Mouse (Mus musculus) MN1 (cell line): ENCODE measurements around the gene Tesk1.

ENCODE experiments used
- DNase-seq: peaks from one replicate; pipeline ENCODE4 v3.0.0-alpha.2; 2016; ENCODE audit warnings: low spot score

Gene Tesk1

DNA sequence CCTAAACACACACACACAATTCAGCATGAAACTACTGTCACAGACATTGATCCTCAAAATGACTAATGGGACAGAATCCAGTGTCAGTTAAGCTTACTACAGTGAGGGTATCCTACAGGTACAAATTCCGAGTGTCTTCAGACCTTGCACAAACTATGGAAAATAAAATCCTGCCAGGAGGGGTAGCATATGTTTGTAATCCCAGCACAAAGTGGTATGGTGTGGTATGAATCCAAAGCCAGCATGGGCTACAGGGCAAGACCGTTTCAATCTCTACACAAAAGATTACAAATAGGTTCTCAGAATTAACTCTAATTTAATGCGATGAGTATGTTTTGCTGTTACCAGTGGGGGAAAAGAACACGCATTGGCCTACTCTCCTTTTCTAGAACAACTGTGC is at the start of gene Tesk1:
Gene Tesk1 (plus strand): TSS at position 301 of the 400 bp plus-strand sequence.
- DNase-seq = no peak

DNA sequence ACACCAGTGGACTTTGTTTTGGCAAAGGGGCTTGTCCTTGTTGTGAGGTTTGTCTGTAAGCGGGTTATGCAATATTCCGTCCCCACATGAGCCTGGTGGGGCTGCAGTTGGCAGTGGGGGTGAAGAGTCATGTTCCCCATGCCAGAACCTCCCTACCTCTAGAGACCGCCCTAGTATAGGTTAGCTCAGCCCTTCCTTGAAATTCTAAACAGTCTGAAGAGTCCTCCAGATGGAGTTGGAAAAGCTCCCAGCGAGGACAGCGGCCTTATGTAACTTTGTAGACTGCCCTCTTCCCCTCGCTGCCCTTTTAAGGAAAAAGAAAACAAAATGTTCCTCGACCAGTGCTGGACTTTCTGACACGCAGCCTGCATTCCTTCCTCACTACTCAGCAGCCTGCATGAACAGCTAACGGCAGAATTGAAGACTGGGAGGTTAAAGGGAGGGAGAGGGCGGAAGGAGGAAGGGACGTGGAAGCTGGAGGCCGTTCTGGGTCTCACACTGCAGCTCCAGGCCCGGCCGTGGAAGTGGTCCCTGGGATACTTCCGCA is 47.3 kb upstream of the Tesk1 start:
- no peak for DNase-seq

DNA sequence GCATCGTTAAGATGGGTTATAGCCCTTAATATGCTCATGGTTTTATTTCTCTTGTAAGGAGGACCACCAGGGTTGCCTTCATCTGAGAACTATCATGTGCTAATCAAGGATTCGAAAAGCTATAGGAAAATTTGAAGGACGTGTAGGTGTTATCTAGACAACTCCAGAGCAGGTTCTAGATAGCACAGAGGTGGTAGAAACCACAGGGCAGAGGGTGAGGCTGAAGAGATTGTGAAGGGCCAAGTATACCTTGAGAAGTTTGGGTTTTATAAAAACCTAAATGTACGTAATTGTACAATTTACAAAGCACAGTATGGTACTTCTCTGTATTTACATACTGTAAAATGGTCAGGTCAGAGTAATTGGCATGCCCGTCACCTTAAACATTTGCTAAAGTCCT is 46.6 kb upstream of the Tesk1 start:
- DNase-seq = no peak

DNA sequence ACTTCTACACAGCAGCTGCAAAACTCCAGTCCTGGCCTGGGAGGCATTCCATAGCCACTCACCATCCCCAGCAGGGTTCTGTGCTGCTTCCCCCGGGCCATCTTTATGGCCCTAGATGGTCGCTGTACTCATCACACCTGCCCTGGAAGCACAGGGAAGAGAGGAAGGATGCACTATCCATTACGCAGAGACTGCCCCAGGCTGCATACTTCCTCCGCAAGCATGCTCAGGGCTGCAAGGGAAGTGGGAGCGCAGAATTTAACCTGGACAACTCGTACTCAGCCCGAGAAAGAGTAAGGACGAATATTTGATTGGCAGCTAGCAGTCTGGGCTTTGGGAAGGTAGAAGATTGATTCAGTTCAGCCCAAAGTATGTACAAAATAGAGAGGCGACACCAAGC is 45.9 kb upstream of the Tesk1 start:
- no peak for DNase-seq

DNA sequence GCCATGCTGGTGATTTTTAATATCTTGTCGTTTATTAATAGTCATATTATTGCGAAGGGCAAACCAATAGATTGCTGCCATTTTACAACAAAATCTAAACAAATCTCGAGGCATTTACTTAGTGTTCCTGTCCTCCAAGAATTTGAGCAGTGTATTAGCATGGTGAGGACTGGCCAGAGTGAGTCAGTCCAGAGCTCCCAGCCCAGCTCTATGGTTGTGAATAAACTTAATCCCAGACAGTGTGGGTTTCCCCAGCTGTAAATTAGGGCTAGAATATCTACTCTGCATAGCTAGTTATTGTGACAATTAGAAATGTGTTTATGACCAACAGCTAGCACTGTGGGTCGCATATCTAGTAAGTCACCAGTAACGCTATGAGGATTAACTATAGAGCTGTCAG is 45.4 kb upstream of the Tesk1 start:
- no peak for DNase-seq

DNA sequence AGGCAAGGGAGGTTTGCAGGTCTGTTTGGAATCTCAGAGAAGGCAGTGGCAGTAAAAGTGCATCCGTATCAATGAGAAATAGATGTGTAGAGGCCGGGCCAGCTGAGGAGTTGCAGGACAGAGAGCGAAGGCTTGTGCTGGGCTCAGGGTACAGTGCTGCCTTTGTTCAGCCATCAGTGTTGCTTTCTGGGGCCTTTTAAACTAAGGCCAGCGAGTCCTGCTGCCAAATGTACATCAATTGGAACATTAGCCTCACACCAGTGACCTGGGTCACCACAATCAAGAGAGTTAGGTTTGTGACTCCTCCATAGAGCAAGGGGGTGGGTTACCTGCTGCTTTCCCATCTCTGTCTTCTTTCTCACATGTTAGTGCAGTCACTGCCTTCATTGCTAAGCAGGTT is 43.7 kb upstream of the Tesk1 start:
- no peak for DNase-seq

DNA sequence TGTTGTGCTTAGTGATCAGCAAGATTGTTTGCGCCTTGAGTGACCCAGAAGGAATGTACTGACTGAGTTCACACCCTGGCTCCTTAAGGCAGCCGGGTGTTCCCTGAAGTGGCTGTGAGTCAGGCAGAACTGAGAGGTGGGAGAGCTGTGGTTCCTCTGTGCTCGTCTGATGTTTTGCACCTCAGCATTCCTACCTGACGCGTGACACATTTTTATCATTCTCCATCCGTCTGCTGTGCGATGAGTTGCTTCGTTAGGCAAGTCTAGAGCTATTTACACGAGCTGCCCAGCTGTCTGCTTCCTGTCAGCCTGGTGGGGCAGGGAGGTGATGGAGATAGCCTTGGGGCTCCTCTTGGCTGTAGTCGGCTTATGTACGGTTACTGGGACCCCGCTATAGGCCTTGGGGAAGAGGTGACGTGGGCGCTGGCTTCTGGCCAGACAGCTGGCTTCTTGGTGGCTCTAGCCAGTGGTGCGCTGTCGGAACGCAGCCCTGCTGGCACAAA is 42.9 kb upstream of the Tesk1 start:
- DNase-seq = no peak

DNA sequence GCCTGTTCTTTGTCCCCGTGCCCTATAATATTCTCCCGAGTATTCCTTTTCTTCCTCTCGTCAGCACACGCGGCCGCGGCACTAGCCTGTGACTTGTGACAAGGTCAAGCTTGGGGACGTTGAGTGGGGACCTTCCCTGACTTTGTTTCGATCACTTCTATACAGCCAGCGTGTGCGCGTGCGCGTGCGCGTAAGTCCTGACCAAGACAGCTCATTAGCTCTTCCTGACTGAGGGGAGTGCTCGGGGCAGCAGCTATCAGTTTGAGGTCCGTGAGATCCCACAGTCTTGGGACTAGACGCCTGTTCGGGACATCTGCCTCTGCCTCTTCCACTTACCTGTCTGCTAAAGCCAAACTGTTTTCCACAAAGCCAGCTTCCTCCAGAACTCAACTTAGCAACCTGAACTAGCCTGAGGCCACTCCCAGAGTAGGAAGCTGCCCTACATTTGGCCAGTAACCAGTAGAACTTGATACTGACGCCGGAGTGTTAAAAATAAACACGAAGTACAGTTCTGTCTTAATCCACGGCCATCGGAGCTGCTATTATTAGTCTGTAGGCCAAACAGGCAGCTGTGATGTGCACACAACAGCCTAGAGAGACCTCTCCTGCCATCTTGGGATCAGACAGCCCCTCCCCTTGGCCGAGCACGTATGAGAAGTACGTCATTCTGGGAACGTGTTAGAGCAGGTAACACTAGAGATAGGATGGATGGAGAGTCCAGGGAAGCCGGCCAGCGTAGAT is 42.2 kb upstream of the Tesk1 start:
- DNase-seq = no peak

DNA sequence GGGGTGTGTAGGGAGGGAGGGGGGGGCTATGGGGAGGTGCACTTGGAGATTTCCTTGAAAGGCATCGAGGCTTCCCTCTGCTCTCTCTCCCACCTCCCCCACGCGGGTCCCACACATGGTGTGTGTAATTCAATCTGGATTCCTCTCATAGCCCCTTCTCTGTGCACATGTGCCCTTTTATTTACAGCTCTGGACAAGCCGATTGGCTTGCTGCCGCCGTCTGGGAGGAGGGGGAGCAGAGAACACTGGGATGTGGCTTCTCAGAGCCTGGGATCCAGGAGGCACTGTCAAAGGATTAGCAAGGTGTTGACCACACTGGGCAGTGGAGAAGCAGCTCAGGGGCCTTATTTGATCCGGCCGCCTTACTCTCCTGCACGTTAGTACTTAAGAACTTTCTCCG is 40.8 kb upstream of the Tesk1 start:
- DNase-seq = no peak

DNA sequence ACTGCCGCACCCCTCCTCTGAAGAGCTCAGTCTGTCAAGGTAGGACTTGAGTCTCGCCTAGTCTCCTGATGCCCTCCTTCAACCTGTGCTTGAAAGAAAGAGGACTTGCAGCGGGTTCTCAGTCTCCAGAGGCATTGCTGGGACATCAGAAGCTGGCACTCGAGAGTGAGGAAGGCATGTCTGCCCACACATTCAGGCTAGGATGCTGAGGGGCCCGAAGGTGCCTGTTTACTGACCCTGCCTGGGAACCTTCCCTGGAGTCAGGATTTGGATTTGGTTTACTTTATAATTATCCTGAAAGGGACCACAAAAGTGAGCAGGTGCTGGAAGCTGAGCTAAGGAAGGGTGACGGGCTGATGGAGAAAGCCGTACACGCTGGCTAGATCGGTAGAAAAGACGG is 40.3 kb upstream of the Tesk1 start:
- no peak for DNase-seq

DNA sequence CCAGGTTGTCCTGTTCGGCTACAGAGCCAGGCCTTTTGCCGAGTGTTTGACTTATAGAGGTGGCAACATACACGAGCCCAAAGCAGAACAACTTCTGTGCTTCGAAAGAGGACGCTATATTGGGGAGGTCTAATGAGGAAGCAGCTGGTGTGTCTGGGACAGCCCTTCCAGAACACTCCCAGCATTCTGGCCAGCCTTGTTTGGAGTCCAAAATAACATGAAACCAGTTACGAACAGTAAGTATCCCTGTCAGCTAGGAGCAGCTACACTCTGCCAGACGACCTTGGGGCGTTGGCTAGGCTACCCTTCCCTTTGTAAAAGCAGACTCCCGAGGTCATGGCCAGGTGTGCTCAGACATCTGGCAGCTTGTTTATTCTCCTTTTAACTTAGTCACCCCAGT is 39.5 kb upstream of the Tesk1 start:
- no peak for DNase-seq

DNA sequence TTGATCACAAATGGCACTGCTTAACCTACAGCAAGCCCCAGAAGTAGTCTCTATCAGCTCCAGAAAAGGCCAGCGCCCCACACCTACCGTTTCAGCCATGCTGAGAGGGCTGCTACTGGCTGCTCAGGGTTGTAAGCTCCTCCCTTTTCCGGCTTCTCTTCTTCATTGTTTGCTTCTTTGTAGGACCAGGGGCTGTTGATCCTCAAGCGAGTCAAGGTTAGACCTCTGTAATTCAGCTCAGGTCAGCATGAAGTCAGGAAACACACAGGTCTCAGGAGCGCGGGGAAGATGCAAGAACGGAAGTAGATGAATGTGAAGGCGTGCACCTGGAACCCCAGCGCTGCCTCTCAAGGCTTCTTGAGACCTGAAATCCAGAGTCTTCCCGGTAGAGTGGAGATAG is 37.0 kb upstream of the Tesk1 start:
- no peak for DNase-seq

DNA sequence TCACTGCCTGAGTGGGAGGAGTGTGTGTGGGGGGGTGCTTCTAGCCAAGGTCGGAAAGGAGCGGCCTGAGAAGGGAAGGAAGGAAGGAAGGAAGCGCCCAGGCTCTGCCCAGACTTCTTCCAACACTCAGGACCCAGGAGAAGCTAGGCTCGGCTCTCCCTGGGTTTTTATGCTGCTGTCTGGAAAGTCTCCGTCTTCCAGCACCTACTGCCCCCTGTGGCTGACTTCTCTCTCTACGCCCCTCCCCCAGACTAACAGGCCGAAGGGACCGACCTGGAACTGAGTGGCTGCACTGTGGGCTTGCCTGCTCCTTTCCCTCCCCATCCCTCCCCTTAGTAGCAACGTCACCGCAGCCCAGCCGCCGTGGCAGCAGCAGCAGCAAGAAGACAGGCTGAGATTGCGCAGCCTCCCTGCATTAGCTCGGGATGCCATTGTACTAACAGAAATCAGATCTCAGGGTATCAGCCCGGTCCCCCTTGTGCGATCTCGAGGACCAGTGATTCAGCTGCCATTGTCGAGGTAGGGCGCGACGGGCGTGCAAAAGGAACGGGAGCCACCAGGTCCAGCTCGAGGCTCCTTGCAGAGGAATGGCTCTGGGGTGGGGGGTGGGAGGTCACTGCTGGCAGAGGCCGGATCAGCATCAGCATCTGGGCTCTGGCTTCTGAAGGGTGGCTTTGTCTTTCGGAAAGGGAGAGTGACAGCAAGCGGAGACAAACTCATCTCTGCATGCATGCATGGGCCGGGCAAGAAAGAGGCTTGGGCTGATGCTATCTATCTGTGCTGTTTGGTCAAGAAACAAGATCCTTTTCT is 35.4 kb upstream of the Tesk1 start:
- no peak for DNase-seq

DNA sequence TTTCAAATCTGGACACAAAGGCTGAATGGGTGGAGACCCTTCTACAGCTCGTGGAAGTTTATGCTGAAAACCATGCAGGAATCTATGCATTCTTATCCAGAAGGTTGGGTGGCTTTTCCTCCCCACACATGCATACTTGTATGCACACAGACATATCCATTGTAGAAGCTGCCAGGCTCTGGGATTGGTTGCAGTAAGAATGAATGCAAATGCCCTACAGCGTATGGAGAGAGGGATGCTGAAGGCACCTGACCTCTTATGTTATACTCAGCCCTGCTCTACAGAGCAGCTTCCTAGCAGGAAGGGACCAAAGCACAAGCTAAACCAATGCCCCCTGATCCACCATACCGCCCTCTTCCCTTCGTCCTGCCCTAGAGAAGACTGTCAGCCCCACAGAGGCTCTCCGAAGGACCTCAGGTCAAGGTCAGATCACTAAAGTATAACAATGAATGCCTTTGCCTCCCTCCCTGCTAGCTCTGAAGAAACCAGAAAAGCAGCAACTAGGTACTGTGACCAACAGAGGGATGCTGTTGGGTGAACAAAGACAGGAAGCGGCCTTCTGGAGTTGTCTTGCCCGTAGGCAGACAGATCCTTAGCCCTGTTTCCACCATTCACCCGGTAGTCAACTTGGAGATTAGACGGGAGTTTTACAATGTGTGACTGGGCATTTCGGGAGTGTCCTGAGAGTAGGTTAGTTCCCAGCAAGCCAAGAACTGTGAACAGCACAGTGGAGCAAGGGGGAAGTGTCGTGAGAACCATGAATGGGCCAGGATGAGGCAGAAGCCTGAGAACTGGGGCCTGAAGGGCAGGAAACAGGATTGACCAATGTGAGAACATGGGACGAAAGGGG is 34.4 kb upstream of the Tesk1 start:
- no peak for DNase-seq

DNA sequence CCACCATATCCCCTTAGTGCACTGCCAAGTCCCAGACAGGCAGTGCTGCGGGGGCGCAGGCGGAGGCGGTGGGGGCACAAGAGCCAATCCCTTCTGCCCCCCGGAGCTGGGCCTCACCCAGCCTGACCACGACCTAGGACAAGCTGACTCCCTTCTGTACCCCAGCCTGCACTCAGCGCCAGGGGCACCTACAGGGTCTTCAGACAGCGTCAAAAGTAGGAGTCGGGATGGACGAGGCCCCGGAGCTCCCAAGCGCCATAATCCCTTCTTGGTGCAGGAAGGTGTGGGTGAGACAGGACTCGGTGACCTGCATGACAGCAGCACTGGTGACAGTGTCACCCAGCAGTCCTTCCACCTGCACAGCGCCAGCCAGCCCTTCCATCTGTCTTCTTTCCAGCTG is 27.0 kb upstream of the Tesk1 start:
- DNase-seq = no peak

DNA sequence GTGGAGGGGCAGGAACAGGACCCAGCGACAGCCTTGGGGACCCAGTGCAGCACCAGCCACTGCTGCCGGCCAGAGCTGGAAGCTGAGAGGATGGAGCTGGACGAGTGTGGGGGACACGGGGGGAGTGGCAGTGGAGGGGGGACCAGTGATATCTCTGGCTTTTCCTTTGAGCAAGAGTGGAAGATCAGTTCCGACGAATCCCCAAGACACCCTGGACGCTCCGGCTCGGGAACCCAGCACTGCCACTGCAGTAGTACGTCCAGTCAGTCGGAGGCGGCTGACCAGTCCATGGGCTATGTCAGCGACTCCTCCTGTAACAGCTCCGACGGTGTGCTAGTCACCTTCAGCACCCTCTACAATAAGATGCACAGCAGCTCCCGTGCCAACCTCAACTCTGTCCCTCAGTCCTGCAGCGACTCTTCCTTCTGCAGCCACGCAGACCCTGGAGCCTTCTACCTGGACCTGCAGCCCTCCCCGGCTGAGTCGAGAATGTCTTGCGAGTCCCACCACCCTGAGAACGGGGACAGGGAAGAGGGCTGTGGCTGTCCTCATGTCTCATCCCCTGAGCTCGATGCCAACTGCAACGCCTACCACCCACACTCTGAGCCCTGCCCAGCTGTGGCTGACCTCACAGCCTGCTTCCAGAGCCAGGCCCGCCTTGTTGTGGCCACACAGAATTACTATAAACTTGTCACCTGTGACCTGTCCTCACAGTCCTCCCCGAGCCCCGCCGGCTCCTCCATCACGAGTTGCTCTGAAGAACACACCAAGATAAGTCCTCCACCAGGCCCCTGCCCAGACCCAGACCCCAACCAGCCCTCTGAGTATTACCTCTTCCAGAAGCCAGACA is 26.3 kb upstream of the Tesk1 start:
- no peak for DNase-seq

DNA sequence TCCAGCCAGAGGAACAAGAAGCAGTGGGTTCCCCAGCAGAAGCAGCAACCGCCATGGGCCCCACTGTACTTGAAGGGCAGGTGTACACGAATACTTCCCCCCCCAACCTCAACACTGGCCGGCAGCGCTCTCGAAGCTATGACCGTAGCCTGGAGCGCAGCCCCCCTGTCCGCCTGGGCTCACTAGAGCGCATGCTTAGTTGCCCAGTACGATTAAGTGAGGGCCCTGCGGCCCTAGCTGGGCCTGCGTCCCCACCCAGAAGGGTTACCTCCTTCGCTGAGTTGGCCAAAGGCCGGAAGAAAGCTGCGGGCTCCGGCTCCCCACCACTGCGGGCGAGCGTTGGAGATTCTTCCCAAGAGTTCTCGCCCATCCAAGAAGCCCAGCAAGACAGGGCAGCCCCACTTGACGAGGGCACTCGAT is 25.7 kb upstream of the Tesk1 start:
- no peak for DNase-seq

DNA sequence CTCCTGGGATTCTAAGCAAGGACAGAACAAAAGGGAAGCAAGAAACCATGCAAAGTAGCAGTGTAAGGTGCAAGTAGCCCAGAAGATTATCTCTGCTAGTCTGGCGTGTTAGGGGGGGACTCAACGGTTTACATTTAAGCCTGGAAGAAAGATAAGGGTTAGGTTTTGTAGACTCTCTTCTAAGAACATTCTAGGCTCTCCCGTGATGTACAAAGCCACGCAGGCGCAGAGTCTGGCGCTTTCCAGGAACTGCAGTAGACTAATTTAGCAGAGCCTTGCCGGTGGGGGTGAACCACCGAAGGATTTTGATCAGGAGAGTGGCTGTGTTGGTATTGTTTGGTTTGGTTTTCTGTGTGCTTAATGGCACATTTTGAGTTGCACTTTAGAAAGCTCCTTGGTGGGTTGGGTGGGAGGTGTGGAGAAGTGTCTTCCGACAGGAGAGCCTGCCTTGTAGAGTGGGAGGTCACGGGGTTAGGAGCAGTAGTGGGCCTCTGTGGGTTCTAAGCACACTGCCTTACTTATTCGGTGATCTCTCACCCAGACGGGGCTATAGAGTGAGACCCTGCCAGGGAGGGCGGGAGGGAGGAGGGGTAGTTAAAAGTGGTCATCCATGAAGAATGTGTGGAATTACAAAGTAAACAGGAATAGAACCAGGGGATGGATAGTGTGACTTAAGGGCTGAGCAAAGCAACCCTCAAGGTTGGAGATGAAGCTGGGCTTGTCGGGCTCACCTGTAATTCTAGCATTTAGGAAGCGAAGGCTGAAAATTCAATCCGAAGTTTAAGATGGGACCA is 24.3 kb upstream of the Tesk1 start:
- no peak for DNase-seq

DNA sequence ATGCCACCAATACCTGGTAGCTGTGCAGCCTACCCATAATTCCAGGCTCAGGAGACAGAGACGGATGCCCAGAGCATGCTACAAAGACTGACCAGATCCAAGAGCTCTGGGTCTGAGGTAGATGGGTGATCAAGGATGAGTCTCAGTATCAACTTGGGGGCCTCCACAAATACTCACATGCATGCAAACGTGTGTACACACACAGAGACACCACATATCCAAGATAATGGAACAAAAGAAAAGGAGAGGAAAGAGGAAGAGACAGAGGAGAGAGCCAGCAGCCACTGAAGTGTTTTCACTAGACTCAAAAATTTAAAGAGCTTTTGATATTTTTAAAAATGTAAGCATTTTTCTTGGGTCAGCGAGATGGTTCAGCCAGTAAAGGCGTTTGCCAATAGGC is 23.3 kb upstream of the Tesk1 start:
- no peak for DNase-seq

DNA sequence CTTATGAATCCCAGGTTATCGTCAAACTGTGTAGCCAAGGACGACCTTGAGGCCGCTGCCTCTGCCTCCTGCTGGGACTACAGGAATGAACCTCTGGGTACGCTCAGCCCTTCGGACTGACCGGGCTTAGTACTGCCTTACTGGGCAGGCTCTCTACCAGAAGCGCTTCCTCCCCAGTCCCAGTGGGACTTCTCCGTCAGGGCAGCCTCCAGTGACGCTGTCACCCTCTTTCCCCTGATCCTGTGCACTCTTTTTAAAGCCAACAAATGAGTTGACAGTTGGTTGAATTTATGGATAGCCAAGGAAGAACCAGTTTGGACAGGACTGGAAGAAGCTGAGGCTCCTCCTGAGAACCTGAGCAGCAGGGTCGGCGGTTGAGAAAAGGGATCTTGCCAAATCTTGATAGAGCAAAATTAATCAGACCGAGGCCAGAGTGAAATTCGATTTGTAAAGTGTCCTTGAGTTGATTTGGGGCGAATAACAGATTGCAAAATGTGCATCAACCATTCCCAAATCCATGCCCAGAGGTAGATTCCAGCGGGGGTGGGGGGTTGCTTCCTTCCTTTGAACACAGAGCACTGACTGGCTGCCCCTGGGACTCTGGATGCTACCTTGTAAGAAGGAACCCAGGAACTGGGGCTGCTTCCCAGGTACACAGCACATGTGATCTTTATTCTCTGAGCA is 22.6 kb upstream of the Tesk1 start:
- no peak for DNase-seq
